Mouse (Mus musculus): ENCODE measurements at regions not wholly inside any gene's neighbourhood (a gene's known extent, or its start where the extent isn't known, plus 50 kb on each side); places are given as distances from the start of the nearest gene placed in this dataset.

DNA sequence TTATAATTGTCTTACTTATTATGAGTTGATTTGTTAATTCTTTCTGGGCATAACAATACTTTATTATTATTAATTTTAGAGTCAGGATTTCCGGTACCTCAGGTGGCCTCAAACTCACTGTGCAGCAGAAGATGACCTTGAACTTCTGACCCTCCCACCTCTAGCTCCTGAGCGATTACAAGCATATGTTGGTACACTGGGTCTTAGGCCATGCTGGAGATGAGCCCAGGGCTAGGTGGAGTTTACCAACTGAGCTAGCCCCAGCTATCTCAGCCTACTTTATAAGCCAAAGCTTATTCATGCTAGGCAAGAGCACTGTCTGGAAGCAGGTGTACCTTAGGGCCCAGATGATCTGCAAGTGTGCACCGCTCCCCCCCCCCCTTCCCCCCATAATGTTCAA lies 87.4 kb downstream of the Smim20 start:
- TF ChIP-seq CTCF (IDR thresholded peaks at IDR 0.05; ENCODE audit: low read depth) (no peak), EP300 (IDR thresholded peaks at IDR 0.05; ENCODE audit: low read depth) (no peak)

Data from liver, postnatal 0 days (tissue).